ENCODE assay signal across 8 mouse cellular contexts in genomic region chr19:10034785-10035447, GRCm38 (mm10). TPM values are rescaled to one million over a fixed set of nuclear protein-coding genes. Genes with fewer than 3 reads are reported as not detected.
DNase-seq lines count a peak whose midpoint lies in the region; ATAC-seq and TF ChIP-seq lines count a peak whose summit lies in the region.

No protein-coding gene starts in this region.

- peak; percentile 87 for TF ChIP-seq CTCF in bone marrow macrophage, adult 2 months (IDR thresholded peaks at IDR 0.05; ENCODE audit: low read depth, low read length)

- H3K4me1 ChIP-seq in bone marrow macrophage, adult 2 months (ENCODE audit: control insufficient read depth, insufficient read depth, low read length), result peaks cover 9% of the 10 kb centered on the region
- H3K4me1 ChIP-seq in embryonic facial prominence, embryonic 15.5 days, result peaks cover 23% of the 10 kb centered on the region
- peaks cover 19 to 34% of the 10 kb centered on the region in 2 experiments for H3K4me1 ChIP-seq in heart, embryonic 14.5 days (ENCODE audit: control insufficient read depth in 2 of 2, insufficient read depth in 2 of 2, low read length in 2 of 2)
- H3K4me1 ChIP-seq in liver, embryonic 16.5 days (ENCODE audit: control insufficient read depth, low read depth, low read length), result peaks cover 10% of the 10 kb centered on the region
- peaks cover 11% of the 10 kb centered on the region; the same call in 1 of the 2 replicates for H3K4me1 ChIP-seq in neural tube, embryonic 13.5 days (replicated peaks)

- no peak overlapping the region for H3K27ac ChIP-seq in bone marrow macrophage, adult 2 months (ENCODE audit: insufficient read depth, low read depth, low read length)
- no peak overlapping the region for H3K27ac ChIP-seq in embryonic facial prominence, embryonic 15.5 days (replicated peaks)
- no peak overlapping the region for H3K27ac ChIP-seq in heart, embryonic 14.5 days (replicated peaks in 1 of 2; ENCODE audit: control insufficient read depth in 1 of 2, insufficient read depth in 1 of 2, low read depth in 2 of 2, low read length in 2 of 2)
- no peak overlapping the region for H3K27ac ChIP-seq in liver, embryonic 16.5 days (ENCODE audit: low read length)
- no peak overlapping the region for H3K27ac ChIP-seq in neural tube, embryonic 13.5 days (replicated peaks)

- peak; percentile 54 for ATAC-seq in CD4-positive, CD25-positive, alpha-beta regulatory T cell, adult 4 months
- peak; percentile 49; the same call in 1 of the 2 replicates for ATAC-seq in embryonic facial prominence, embryonic 15.5 days (ENCODE audit: insufficient number of reproducible peaks, low FRiP score, low TSS enrichment, low read depth)
- no peak for ATAC-seq in heart, embryonic 14.5 days (ENCODE audit: insufficient number of reproducible peaks, insufficient read depth, low FRiP score, low read depth)
- peak; percentile 47; the same call in 1 of the 2 replicates for ATAC-seq in liver, embryonic 16.5 days (ENCODE audit: low read depth)
- peak; percentile 56 for ATAC-seq in neural tube, embryonic 13.5 days (ENCODE audit: low read depth)

- H3K4me2 ChIP-seq in embryonic facial prominence, embryonic 15.5 days (replicated peaks), result no peak overlapping the region
- H3K4me2 ChIP-seq in heart, embryonic 14.5 days (ENCODE audit: low read length), result no peak overlapping the region
- H3K4me2 ChIP-seq in liver, embryonic 16.5 days (ENCODE audit: low read depth, low read length), result no peak overlapping the region
- H3K4me2 ChIP-seq in neural tube, embryonic 13.5 days, result no peak overlapping the region

- H3K36me3 ChIP-seq in embryonic facial prominence, embryonic 15.5 days, result 0 out of 2 replicates have a peak, but pooled peaks cover 8% of the 10 kb centered on the region
- peaks cover 41% of the 10 kb centered on the region for H3K36me3 ChIP-seq in heart, embryonic 14.5 days (ENCODE audit: control insufficient read depth, insufficient read depth, low read length)
- H3K36me3 ChIP-seq in liver, embryonic 16.5 days (ENCODE audit: control insufficient read depth, insufficient read depth), result peaks cover 62% of the 10 kb centered on the region
- 0 out of 2 replicates have a peak, but pooled peaks cover under 1% of the 10 kb centered on the region for H3K36me3 ChIP-seq in neural tube, embryonic 13.5 days

- no peak overlapping the region for H3K4me3 ChIP-seq in bone marrow macrophage, adult 2 months (ENCODE audit: insufficient read depth, low read length)
- no peak overlapping the region for H3K4me3 ChIP-seq in embryonic facial prominence, embryonic 15.5 days (replicated peaks)
- no peak overlapping the region for H3K4me3 ChIP-seq in heart, embryonic 14.5 days (ENCODE audit: control insufficient read depth in 1 of 2, insufficient read depth in 1 of 2, low read depth in 1 of 2, low read length in 2 of 2)
- H3K4me3 ChIP-seq in liver, embryonic 16.5 days (ENCODE audit: low read depth, low read length), result no peak overlapping the region
- no peak overlapping the region for H3K4me3 ChIP-seq in neural tube, embryonic 13.5 days

- no peak overlapping the region for H3K9ac ChIP-seq in embryonic facial prominence, embryonic 15.5 days
- peak overlapping the region; percentile 40; the same call in 1 of the 2 replicates for H3K9ac ChIP-seq in heart, embryonic 14.5 days (ENCODE audit: low read length)
- H3K9ac ChIP-seq in liver, embryonic 16.5 days (ENCODE audit: low read depth, low read length), result no peak overlapping the region
- no peak overlapping the region for H3K9ac ChIP-seq in neural tube, embryonic 13.5 days

- 41% methylated on average over 8 of the region's 8 CpGs for WGBS in embryonic facial prominence, embryonic 15.5 days
- WGBS in heart, embryonic 14.5 days, result 54% methylated on average over 8 of the region's 8 CpGs
- WGBS in liver, embryonic 16.5 days (ENCODE audit: insufficient replicate concordance), result 68% methylated on average over 8 of the region's 8 CpGs
- WGBS in neural tube, embryonic 13.5 days, result 60% methylated on average over 8 of the region's 8 CpGs

- H3K27me3 ChIP-seq in embryonic facial prominence, embryonic 15.5 days, result no peaks in the 10 kb centered on the region
- no peaks in the 10 kb centered on the region for H3K27me3 ChIP-seq in heart, embryonic 14.5 days (ENCODE audit: control insufficient read depth, insufficient read depth, low read length)
- H3K27me3 ChIP-seq in liver, embryonic 16.5 days (ENCODE audit: control insufficient read depth, insufficient read depth, low read depth, low read length), result no peaks in the 10 kb centered on the region
- H3K27me3 ChIP-seq in neural tube, embryonic 13.5 days, result no peaks in the 10 kb centered on the region; the same call in 1 of the 2 replicates

- H3K9me3 ChIP-seq in embryonic facial prominence, embryonic 15.5 days (replicated peaks), result no peaks in the 10 kb centered on the region
- no peaks in the 10 kb centered on the region for H3K9me3 ChIP-seq in heart, embryonic 14.5 days (ENCODE audit: control insufficient read depth, low read length)
- no peaks in the 10 kb centered on the region for H3K9me3 ChIP-seq in liver, embryonic 16.5 days (replicated peaks; ENCODE audit: control insufficient read depth, low read length)
- H3K9me3 ChIP-seq in neural tube, embryonic 13.5 days, result no peaks in the 10 kb centered on the region

- no peak for TF ChIP-seq POLR2A in bone marrow macrophage, adult 2 months (IDR thresholded peaks at IDR 0.05; ENCODE audit: borderline replicate concordance, low read depth, low read length)

- peak; percentile 83 to 94 for DNase-seq in kidney, postnatal 36 days
- peak; percentile 94 for DNase-seq in testis, postnatal 10 days (ENCODE audit: low spot score)

RNA-seq across cellular contexts. Expression of gene Fads3, which starts 6.5 kb away (rescaled TPM):
- not detected for polyA plus RNA-seq in CD4-positive, CD25-positive, alpha-beta regulatory T cell, adult 4 months (2017; shearing (Covaris generic))
- polyA plus RNA-seq in bone marrow macrophage, adult 2 months (2012; ENCODE audit: insufficient read depth, insufficient read length, missing spikeins), result 4.6 and 6.5 TPM in 2 replicates
- polyA plus RNA-seq in embryonic facial prominence, embryonic 15.5 days (2015; fragmentation: Nextera tagmentation; extraction: Ambion mirVana), result 16.4 and 17.3 TPM in 2 replicates
- 25.3 and 32.5 TPM in 2 replicates for polyA plus RNA-seq in heart, embryonic 14.5 days (2014; fragmentation: Nextera tagmentation; extraction: Ambion mirVana)
- 7.3 and 8.6 TPM in 2 replicates for polyA plus RNA-seq in liver, embryonic 16.5 days (2015; fragmentation: Nextera tagmentation; extraction: Ambion mirVana)
- 18.8 and 19.1 TPM in 2 replicates for polyA plus RNA-seq in neural tube, embryonic 13.5 days (2015; fragmentation: Nextera tagmentation; extraction: Ambion mirVana)

RNA-seq across cellular contexts. Expression of gene Rab3il1, which starts 33.4 kb away (rescaled TPM):
- not detected for polyA plus RNA-seq in CD4-positive, CD25-positive, alpha-beta regulatory T cell, adult 4 months (2017; shearing (Covaris generic))
- 156 and 178 TPM in 2 replicates for polyA plus RNA-seq in bone marrow macrophage, adult 2 months (2012; ENCODE audit: insufficient read depth, insufficient read length, missing spikeins)
- 45.8 and 46.1 TPM in 2 replicates for polyA plus RNA-seq in embryonic facial prominence, embryonic 15.5 days (2015; fragmentation: Nextera tagmentation; extraction: Ambion mirVana)
- polyA plus RNA-seq in heart, embryonic 14.5 days (2014; fragmentation: Nextera tagmentation; extraction: Ambion mirVana), result 27.6 and 27.7 TPM in 2 replicates
- polyA plus RNA-seq in liver, embryonic 16.5 days (2015; fragmentation: Nextera tagmentation; extraction: Ambion mirVana), result 236 and 248 TPM in 2 replicates
- 25.2 and 26.2 TPM in 2 replicates for polyA plus RNA-seq in neural tube, embryonic 13.5 days (2015; fragmentation: Nextera tagmentation; extraction: Ambion mirVana)

RNA-seq across cellular contexts. Expression of gene Best1, which starts 33.5 kb away (rescaled TPM):
- polyA plus RNA-seq in CD4-positive, CD25-positive, alpha-beta regulatory T cell, adult 4 months (2017; shearing (Covaris generic)), result under 1 TPM; 0.29 to 0.31 TPM
- polyA plus RNA-seq in bone marrow macrophage, adult 2 months (2012; ENCODE audit: insufficient read depth, insufficient read length, missing spikeins), result 0.44 and 2.3 TPM in 2 replicates
- polyA plus RNA-seq in embryonic facial prominence, embryonic 15.5 days (2015; fragmentation: Nextera tagmentation; extraction: Ambion mirVana), result 1.2 and 1.9 TPM in 2 replicates
- 0.24 and 0.40 TPM in 2 replicates for polyA plus RNA-seq in heart, embryonic 14.5 days (2014; fragmentation: Nextera tagmentation; extraction: Ambion mirVana)
- polyA plus RNA-seq in liver, embryonic 16.5 days (2015; fragmentation: Nextera tagmentation; extraction: Ambion mirVana), result 0.13 and 0.14 TPM in 2 replicates
- polyA plus RNA-seq in neural tube, embryonic 13.5 days (2015; fragmentation: Nextera tagmentation; extraction: Ambion mirVana), result 1.0 and 1.5 TPM in 2 replicates

RNA-seq across cellular contexts. Expression of gene Fth1, which starts 54.5 kb away (rescaled TPM):
- 1,000 to 10,000 TPM; 2,170 to 2,387 TPM for polyA plus RNA-seq in CD4-positive, CD25-positive, alpha-beta regulatory T cell, adult 4 months (2017; shearing (Covaris generic))
- 20,335 and 20,363 TPM in 2 replicates for polyA plus RNA-seq in bone marrow macrophage, adult 2 months (2012; ENCODE audit: insufficient read depth, insufficient read length, missing spikeins)
- 1,601 and 1,694 TPM in 2 replicates for polyA plus RNA-seq in embryonic facial prominence, embryonic 15.5 days (2015; fragmentation: Nextera tagmentation; extraction: Ambion mirVana)
- polyA plus RNA-seq in heart, embryonic 14.5 days (2014; fragmentation: Nextera tagmentation; extraction: Ambion mirVana), result 1,816 and 1,859 TPM in 2 replicates
- polyA plus RNA-seq in liver, embryonic 16.5 days (2015; fragmentation: Nextera tagmentation; extraction: Ambion mirVana), result 3,514 and 3,691 TPM in 2 replicates
- 1,616 and 1,651 TPM in 2 replicates for polyA plus RNA-seq in neural tube, embryonic 13.5 days (2015; fragmentation: Nextera tagmentation; extraction: Ambion mirVana)

Comparison
In these comparisons a context has a peak if more than half of its experiments do, and no peak if none do; other contexts are left out.
1. RNA of gene Rab3il1, which starts 33.4 kb away (polyA plus RNA-seq): 236 to 248 TPM in liver, embryonic 16.5 days, 156 to 178 TPM in bone marrow macrophage, adult 2 months, 45.8 to 46.1 TPM in embryonic facial prominence, embryonic 15.5 days, 27.6 to 27.7 TPM in heart, embryonic 14.5 days and 25.2 to 26.2 TPM in neural tube, embryonic 13.5 days; not detected in CD4-positive, CD25-positive, alpha-beta regulatory T cell, adult 4 months; every median in the first group is over 10 times any median in the second.